Mouse (Mus musculus): Measurements from ENCODE around the gene Apbb1. TPM values are rescaled to one million over a fixed set of nuclear protein-coding genes. Genes with fewer than 3 reads are reported as not detected.

Gene Apbb1
- total RNA-seq, 2 experiments from 2014 or later = 5.3 to 8.6 TPM

DNA sequence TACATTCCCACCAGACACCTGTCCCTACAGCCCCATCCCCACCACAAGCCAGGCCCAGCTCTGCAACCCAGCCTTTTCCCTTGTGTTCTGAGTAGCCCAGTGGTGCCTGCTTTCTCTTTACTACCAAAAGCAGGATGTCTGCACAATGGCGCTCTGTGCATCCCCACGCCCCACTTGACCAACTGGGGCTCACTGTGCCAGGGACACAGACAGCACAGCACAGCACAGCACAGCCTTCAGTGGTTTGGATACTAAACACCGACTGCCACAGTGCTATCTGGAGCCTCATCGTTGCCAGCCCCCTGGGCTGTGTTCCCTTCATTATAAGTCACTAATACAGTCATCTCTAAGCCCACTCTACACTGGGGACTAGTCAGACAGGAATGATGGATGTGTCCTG is 6.9 kb downstream of the Apbb1 start:
- DNase-seq = no peak
- intact Hi-C loops (cut with DNase I) = no loop called here

DNA sequence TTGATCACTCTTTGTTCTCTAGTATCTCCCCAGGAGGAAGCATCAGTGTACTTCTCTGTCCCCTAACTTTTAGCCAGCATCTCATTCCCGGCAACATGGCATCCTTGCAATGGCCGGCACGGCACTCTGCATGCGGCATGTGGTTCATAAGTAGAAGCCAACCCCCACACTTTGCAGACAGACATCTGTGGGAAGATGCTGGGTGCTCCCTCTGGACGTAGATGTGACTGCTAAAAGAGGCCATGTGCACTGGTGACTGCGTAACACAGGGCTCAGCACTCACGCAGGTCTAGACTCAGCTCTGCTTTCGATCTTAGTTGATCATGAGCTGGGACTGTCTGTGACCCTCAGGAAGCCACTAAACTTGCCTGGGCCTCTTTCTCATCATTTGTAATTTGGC is 8.5 kb downstream of the Apbb1 start:
- intact Hi-C loops (cut with DNase I) = no loop called here
- DNase-seq = no peak

DNA sequence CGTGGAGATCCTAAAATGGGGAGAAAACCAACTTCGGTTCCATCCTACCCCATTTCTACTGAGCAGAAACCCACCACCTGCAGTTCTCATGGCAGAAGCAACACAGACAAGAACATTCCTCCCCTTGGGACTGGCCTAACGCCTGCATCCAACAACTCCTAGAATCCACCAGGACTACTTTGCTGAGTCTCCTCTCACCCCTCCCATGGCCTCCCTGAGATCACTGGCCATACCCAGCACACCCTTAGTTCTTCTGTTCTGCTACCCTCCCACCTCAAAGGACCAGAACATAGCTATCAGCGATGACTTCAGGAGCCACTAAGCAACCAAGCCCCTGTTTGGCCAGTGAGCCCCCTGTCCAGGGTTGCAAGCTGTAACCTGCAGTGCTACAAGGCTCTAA is 10.7 kb downstream of the Apbb1 start:
- DNase-seq = no peak
- intact Hi-C loops (cut with DNase I) = no loop called here

DNA sequence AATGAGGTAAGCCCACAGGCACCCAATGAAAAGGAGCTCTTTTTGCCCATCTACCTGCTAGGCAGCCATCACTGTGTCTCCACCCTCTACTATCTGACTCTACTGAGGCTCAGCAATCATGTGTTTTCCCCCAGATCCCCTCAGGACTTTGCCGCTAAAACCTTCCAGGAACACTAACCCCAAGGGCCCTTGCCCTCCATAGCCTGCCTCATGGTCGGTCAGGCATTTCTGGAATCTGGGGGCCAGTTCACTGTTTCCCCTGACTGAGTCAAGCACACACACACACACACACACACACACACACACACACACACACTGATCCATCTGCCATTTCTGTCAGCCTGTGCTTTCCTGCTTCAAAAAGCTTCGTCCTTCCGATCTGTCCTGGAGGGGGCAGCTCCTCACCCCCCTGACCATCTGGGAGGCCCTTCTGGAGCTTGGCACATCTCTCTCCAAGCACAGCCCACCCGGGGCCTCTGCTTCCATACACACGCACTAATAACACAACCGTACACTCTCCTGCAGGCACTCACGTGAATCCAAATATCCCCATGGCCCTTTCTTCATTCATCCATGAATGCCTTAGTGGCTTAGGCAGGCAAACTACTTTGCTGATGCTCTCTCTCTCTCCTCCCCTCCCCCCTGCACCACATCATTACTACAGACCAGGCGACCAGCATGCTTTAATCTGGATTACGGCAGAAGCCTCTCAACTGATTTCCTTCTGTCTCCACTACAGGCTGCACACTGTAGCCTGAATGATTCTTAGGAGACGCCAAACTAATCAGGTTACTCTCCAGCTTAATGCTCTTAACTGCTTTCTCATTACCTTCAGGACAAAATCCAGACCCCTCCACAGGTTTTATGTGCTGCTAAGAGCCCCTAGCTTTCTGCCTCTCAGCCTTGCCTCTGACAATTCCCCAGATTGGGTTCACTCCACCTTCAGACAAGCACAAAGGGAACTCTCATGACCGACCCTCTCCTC is 11.6 kb downstream of the Apbb1 start:
- intact Hi-C loops (cut with DNase I) = no loop called here

DNA sequence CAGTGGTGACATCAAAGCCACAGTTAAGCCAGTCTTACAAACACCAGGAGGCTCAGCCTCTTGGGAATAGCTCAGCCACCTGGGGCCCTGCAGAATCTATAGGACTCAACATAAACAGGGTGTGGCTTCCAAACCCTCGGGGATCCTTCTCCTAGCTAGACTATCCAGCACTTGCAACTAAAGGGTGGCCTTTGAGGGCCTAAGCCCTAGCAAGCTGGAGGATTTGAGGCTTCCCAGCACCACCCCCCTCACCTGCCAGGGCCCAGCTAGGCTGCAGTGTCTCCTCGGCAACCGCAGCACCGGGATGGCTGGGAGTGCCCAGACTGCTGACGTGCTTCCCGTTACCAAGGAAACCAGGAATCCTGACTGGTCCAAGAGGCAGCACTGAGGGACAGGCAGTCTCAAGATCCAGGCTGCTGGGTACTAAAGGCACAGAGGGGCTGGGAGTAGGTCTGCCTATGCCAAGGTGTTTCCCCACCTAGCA is 12.4 kb downstream of the Apbb1 start:
- intact Hi-C loops (cut with DNase I) = no loop called here
- DNase-seq = no peak

More for the DNA sequence above, 11.6 kb downstream of the Apbb1 start:
- no peak for DNase-seq

DNA sequence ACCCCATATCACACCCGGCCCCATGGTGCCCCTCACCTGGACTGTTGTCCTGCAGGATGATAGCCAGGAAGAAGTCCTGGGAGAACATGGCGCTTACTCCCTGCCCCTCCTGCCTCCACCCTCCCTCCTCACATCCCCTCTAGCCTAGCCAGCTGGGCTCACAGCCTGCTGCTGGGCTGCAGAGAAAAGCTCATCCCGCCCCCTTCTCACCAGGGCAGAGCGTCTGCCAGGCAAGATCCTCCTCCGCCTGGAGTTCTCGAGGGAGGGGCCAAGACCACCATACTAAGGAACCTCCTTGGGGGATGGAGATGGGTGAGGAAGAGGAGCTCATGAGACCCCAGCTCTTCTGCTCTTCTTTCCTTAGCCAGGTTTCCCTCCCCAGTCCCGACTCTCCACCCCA is 12.9 kb downstream of the Apbb1 start:
- no peak for DNase-seq
- intact Hi-C loops (cut with DNase I) = no loop called here

DNA sequence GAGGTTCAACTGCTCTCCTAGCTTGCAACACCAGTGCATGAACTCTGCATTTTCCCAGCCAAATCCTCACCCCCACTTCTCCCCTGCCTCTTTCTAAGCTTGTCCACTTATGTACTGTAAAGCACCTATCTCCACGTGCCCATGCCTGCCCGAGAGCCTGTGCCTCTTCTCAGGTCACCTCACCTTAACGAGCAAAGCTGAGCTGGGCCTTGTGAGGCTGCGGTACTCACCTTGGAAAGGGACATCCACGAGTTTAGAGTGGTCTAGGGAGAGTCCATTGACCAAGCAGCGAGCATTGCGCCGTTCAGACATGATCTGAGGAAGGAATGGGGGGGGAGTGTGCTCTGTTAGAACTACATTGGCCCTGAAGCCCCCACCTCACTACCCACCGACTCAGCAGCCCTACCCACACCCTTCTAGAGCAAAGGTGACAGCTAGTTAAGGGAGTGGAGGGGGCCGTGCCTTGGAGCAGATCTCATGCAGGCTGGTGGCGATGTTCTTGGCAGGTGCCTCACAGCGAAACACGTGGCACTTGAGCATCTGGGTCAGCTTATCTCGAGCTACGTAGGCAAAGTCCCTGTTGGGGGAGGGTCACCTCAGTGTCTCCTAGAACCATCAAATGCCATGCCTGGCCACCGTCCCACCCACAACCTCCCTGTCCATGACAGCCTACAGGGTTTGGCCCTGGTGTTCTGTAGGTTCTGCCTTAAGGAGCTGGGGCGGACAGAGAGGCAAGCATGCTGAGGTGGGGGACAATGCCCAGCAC is 16.2 kb downstream of the Apbb1 start:
- DNase-seq = no peak
- intact Hi-C loops (cut with DNase I) = no loop called here

DNA sequence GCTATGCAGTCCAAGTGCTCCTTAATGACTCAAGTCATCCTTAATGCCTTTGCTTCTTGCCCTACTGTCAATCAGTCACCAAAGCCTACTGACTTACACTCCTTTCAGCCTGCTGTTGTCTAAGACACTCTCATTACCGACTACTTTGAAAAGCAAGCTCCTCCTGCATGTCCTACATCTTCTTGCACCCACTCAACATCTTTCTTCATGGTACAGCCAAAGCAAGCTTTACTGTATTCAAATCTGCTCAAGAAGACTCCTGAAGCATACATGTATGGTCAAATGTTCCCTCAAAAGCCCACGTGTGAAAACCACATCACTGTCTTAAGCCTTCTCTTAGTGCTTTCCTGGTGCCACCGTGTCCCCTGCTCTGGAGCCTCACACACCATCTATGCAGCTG is 18.1 kb downstream of the Apbb1 start:
- intact Hi-C loops (cut with DNase I) = no loop called here
- DNase-seq = no peak

DNA sequence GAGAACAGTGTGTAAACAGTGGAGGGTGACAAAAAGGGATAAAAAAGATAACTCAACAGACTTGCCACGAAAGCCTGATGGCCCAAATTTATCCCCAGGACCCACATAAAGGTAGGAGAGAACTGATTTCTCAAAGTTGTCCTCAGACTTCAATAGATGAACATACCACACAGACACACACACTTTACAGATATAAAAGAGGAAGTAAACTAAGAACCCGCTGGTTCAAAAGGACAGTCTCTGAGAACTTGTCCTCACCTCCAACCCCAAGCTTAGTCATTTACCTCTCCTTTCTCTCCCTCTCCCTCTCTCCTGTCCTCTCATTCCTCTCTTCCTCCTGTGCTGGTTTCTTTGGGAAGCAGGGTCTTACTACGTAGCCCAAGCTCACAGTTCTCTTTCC is 19.1 kb downstream of the Apbb1 start:
- intact Hi-C loops (cut with DNase I) = no loop called here
- DNase-seq = no peak

DNA sequence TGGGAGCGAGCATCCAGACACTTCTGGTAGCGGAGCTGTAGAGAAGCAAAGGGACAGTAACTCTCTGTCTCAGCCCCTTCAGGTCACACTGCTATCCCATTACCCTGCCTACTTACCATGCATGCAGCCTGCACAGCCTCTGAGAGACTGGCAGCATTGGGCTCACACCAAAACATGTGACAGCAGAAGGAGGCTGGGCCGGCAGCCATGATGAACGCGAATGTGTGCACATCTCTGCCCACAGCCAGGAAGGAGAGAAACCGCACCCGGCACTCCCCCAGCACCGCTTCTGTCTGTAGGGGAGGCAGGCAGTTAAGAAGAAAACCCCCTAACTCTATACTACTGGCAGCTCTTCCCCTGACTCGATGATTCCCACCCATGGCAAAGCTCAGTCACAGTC is 22.4 kb downstream of the Apbb1 start:
- intact Hi-C loops (cut with DNase I) = no loop called here
- DNase-seq = no peak

DNA sequence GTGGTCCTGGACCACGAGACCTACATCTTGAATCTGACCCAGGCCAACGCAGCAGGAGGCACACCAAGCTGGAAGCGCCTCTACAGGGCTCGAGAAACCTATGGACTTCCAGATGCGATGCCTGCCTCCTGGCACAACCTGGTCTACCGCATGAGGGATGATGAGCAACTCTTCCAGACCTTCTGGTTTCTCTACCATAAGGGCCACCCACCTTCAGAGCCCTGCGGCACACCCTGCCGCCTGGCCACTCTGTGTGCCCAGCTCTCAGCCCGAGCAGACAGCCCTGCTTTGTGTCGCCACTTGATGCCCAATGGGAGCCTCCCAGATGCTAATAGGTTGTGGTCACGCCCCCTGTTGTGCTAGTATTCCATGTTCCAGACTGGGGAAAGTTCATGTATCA is 23.8 kb downstream of the Apbb1 start:
- DNase-seq = no peak
- intact Hi-C loops (cut with DNase I) = no loop called here

DNA sequence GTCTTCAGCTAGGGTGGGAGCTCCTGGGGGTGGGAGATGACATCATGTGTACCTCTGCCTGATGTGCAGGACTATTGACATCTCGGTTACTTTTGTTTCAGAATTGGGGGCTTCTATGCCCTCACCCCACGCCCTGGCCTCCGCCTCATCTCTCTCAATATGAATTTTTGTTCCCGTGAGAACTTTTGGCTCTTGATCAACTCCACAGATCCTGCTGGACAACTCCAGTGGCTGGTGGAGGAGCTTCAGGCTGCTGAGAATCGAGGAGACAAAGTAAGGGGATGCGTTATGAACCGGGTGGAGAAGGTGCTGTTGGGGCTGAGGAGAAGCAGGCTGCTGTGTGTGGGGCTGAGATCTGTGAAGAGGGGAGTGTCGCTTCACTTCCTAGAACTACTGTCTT is 25.0 kb downstream of the Apbb1 start:
- intact Hi-C loops (cut with DNase I) = no loop called here
- DNase-seq = no peak

DNA sequence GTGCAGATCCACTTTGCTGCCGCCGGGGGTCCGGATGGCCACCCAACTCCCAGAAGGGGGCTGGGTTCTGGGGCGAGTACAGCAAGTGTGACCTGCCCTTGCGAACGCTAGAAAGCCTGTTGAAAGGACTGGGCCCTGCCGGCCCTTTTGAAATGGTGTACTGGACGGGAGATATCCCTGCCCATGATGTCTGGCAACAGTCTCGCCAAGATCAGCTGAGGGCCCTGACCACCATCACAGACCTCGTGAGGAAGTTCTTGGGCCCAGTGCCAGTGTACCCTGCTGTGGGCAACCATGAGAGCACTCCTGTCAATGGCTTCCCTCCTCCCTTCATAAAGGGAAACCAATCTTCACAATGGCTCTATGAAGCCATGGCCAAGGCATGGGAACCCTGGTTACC is 25.9 kb downstream of the Apbb1 start:
- no peak for DNase-seq
- intact Hi-C loops (cut with DNase I) = loop anchor here (2.0 kb wide), 1 partner anchor 25 kb away; the partner anchor contains the start of gene Apbb1

DNA sequence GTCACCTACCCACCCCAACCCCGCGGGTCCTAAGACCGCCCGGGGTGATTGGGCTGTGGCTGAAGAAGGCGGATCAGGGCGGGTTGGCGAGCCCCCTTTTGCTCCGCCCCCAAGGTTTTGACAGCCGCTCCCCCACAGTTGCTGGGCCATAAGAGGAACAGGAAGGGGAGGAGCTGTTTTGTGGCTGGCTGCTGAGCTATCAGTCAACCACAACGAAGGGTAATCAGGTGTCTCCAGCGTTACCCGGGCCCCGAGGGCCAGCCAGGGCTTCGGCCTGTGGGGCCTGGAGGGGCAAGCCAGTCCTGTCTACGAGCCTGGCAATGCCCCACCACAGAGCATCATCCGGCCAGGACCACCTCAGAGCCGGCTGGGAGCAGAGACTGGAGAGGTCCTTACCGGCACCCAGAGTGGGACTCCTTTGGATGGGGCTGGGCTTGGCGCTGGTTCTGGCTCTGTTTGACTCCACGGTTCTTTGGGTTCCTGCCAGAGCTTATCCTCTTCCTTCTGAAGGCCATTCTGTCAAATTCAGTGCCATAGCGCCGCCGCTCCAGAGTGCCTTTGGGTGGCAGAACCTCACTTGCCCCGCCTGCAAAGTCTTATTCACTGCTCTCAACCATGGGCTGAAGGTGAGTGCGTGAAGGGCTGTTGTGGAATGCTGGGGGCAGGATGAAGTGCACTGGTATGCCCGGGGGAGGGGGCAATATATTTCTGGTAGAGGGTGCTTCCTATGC is 27.1 kb downstream of the Apbb1 start, which contains the start of gene Smpd1:
Gene Smpd1 (plus strand): TSS at position 149 of the 731 bp plus-strand sequence.
- DNase-seq = peak; percentile 82 to 90
- intact Hi-C loops (cut with DNase I) = loop anchor here (2.0 kb wide), 1 partner anchor 26 kb away; the partner anchor contains the start of gene Apbb1

DNA sequence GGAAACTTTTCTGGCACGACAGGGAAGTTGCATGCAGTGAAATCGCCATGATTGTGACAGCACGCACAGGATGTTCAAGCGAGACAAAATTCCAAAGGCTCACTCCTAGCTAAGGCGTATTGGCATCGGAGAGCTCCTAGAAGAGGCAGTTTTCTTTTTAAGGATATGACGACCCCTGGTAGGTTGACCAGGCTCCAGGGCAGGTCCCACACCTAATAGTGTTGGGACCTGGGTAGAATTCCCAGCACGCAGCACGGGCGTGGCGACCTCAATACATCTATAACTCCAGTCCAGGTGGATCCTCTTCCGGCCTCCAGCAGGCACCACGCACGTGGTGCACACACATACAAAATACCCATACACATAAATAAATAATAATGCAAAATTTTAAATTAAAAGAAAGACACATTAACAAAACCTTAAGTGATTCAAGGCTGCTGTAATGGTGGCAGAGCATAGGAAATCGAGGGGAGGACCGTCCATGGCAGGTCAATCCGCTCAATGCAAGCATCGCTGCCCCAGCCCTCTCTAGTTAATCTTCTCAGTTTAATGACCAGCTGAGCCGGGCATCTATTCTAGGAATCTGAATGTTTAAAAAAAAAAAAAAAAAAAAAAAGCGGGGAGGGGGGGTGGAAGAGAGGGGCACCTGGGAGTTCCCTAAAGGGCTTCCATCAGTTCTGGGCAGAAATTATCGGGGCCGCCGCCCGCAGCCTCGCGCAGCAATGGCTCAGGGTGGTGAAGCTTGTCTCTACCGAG is 27.8 kb downstream of the Apbb1 start:
- intact Hi-C loops (cut with DNase I) = loop anchor here (2.0 kb wide), 1 partner anchor 27 kb away; the partner anchor contains the start of gene Apbb1

DNA sequence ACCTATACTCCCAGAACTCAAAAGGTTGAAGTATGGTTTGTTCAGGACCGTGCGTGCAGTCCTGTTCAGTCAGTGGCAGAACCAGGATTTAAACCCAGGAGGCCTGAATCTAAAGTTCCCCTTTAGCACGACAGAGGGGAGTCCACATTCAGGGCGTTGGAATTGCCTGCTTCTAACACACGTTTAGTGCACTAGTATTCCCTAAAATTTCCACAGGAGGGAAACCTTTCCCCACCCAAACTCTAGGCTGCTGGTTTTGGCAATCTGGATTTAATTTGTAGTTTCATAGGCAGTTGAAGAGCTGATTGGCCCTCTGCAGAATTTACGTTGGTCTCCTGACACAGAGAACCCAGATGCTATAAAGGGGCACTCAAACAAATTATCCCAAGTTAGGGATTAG is 32.4 kb downstream of the Apbb1 start:
- intact Hi-C loops (cut with DNase I) = loop anchor here (10.0 kb wide), 1 partner anchor 186 kb away; the partner anchor contains the start of genes Ilk and Rrp8
- no peak for DNase-seq

More for the DNA sequence above, 27.8 kb downstream of the Apbb1 start:
- DNase-seq = no peak

DNA sequence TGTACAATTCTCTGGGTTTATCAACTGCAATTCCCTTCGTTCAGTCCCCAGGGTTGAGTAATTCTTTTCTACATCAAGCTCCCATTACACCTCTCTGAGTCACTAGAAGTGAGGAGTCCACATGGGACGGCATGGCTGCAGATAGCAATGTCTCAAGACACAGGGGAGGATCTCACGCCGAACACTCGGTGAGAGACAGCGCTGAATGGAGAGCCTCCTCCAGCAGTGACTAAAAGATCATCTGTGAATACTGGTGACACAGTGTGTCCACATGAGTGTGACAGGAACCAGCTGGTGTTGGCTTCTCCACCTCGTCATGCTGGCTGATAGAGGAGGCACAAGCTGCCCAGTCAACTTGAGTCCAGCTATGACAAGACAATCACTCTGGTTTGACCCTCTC is 33.5 kb downstream of the Apbb1 start:
- DNase-seq = no peak
- intact Hi-C loops (cut with DNase I) = loop anchor here (10.0 kb wide), 1 partner anchor 187 kb away; the partner anchor contains the start of genes Ilk and Rrp8

DNA sequence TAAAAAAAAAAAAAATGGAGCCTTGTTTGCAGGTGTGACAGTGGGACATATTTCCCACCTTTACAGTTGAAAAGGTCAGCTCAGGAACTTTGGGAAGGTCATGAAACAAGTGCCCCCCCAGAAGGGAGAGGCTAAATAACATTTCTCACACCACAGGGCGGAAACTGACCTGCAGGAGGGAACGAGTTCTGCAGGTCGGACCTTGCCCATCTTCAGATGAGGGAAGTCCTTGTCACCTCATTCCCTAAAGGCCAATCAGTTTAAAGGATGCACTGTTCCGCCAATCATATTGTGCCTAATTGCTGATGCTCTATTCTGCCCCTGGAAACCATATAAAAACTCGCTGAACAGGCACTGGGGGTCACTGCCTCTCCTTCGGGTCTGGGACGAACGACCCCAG is 35.5 kb downstream of the Apbb1 start:
- DNase-seq = no peak
- intact Hi-C loops (cut with DNase I) = loop anchor here (10.0 kb wide), 1 partner anchor 189 kb away; the partner anchor contains the start of genes Ilk and Rrp8

DNA sequence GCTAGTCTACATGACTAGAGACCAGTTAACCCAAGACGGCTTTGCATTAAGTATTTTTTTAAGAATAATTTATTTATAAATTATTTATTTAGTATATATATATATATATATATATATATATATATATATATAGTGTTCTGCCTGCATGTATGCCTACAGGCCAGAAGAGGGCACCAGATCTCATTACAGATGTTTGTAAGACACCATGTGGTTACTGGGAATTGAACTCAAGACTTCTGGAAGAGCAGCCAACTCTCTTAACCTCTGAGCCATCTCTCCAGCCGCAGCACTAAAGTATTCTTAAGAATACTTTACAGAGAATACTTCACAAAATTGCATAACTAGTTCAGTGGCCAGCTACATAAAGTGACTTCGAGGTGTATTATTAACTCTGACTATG is 47.3 kb downstream of the Apbb1 start:
- no peak for DNase-seq

More for the DNA sequence above, 47.3 kb downstream of the Apbb1 start:
- intact Hi-C loops (cut with DNase I) = no loop called here
